Mouse (Mus musculus): Measurements from ENCODE around the gene Ugt1a8. TPM values are rescaled to one million over a fixed set of nuclear protein-coding genes. Genes with fewer than 3 reads are reported as not detected.
"Not testable (repeated sequence)": the region's sequence is repeated elsewhere in the genome, so short reads cannot be mapped to it uniquely, and the experiment has no call there.

Gene Ugt1a8
- polyA plus RNA-seq, 1 experiment from 2014 or later = not detected

- Histone ChIP-seq H3K27ac (ENCODE audit: low read depth) (no peak overlapping the region), H3K27me3 (ENCODE audit: insufficient read depth, low read length) (no peaks in the 10 kb centered on the region), H3K4me2 (no peak overlapping the region), H3K4me1 (ENCODE audit: insufficient read depth) (no peaks in the 10 kb centered on the region), H3K4me3 (ENCODE audit: low read depth, low read length) (no peak overlapping the region), H3K36me3 (ENCODE audit: insufficient read depth) (no peaks in the 10 kb centered on the region), H3K9me3 (ENCODE audit: low read depth, low read length) (peaks cover 41% of the 10 kb centered on the region), H3K9ac (no peak overlapping the region)
- ATAC-seq (ENCODE audit: insufficient read depth) = no peak
- TF ChIP-seq CTCF (IDR thresholded peaks at IDR 0.05; ENCODE audit: low read depth) = no peak
- no peak for DNase-seq
- 65% methylated on average over 2 of the region's 2 CpGs for WGBS
Measured at GRCm38 (mm10) chr1:88224029-88224776, 136.6 kb downstream of the Ugt1a8 start.

GRCm38 (mm10) chr1:88225301-88225700 is 137.7 kb downstream of the Ugt1a8 start:
- not testable (repeated sequence) for H3K36me3 ChIP-seq (ENCODE audit: insufficient read depth); H3K27ac ChIP-seq (ENCODE audit: low read depth); DNase-seq; ATAC-seq (ENCODE audit: insufficient read depth); H3K4me1 ChIP-seq (ENCODE audit: insufficient read depth); H3K9ac ChIP-seq; H3K27me3 ChIP-seq (ENCODE audit: insufficient read depth, low read length); H3K4me2 ChIP-seq; H3K4me3 ChIP-seq (ENCODE audit: low read depth, low read length)
- H3K9me3 ChIP-seq (ENCODE audit: low read depth, low read length) = peaks cover 52% of the 10 kb centered on the region
- WGBS = 41% methylated on average over 2 of the region's 2 CpGs

GRCm38 (mm10) chr1:88225741-88226140 is 138.1 kb downstream of the Ugt1a8 start:
- ATAC-seq (ENCODE audit: insufficient read depth) (no peak), DNase-seq (no peak)
- no peaks in the 10 kb centered on the region for H3K4me1 ChIP-seq (ENCODE audit: insufficient read depth)
- peaks cover 56% of the 10 kb centered on the region for H3K9me3 ChIP-seq (ENCODE audit: low read depth, low read length)
- no peak overlapping the region for H3K4me2 ChIP-seq
- H3K36me3 ChIP-seq (ENCODE audit: insufficient read depth) = no peaks in the 10 kb centered on the region
- no peak overlapping the region for H3K4me3 ChIP-seq (ENCODE audit: low read depth, low read length)
- no peak overlapping the region for H3K27ac ChIP-seq (ENCODE audit: low read depth)
- TF ChIP-seq CTCF (IDR thresholded peaks at IDR 0.05; ENCODE audit: low read depth) = no peak
- H3K27me3 ChIP-seq (ENCODE audit: insufficient read depth, low read length) = no peaks in the 10 kb centered on the region
- H3K9ac ChIP-seq = no peak overlapping the region

GRCm38 (mm10) chr1:88226670-88227379 is 139.2 kb downstream of the Ugt1a8 start, which contains the start of gene Mroh2a:
Mroh2a (plus strand) TSS chr1:88226986.
- Histone ChIP-seq H3K9me3 (ENCODE audit: low read depth, low read length) (peaks cover 67% of the 10 kb centered on the region), H3K27ac (ENCODE audit: low read depth) (no peak within 1 kb of the TSS), H3K36me3 (ENCODE audit: insufficient read depth) (no peaks in the 10 kb centered on the region), H3K4me3 (ENCODE audit: low read depth, low read length) (no peak within 1 kb of the TSS), H3K4me1 (ENCODE audit: insufficient read depth) (no peaks in the 10 kb centered on the region), H3K9ac (no peak within 1 kb of the TSS), H3K4me2 (no peak within 1 kb of the TSS), H3K27me3 (ENCODE audit: insufficient read depth, low read length) (no peaks in the 10 kb centered on the region)
- no peak for DNase-seq
- no peak for ATAC-seq (ENCODE audit: insufficient read depth)
- no peak for TF ChIP-seq CTCF (IDR thresholded peaks at IDR 0.05; ENCODE audit: low read depth)
- WGBS = 50% methylated on average over 5 of the region's 5 CpGs

GRCm38 (mm10) chr1:88227482-88227881 is 139.9 kb downstream of the Ugt1a8 start:
- no peak for TF ChIP-seq CTCF (IDR thresholded peaks at IDR 0.05; ENCODE audit: low read depth)
- H3K36me3 ChIP-seq (ENCODE audit: insufficient read depth) = no peaks in the 10 kb centered on the region
- H3K27me3 ChIP-seq (ENCODE audit: insufficient read depth, low read length) = no peaks in the 10 kb centered on the region
- no peak for DNase-seq
- H3K4me2 ChIP-seq = no peak overlapping the region
- H3K4me3 ChIP-seq (ENCODE audit: low read depth, low read length) = no peak overlapping the region
- no peak overlapping the region for H3K9ac ChIP-seq
- 56% methylated on average over 2 of the region's 2 CpGs for WGBS
- peaks cover 66% of the 10 kb centered on the region for H3K9me3 ChIP-seq (ENCODE audit: low read depth, low read length)
- no peak for ATAC-seq (ENCODE audit: insufficient read depth)
- no peak overlapping the region for H3K27ac ChIP-seq (ENCODE audit: low read depth)
- H3K4me1 ChIP-seq (ENCODE audit: insufficient read depth) = no peaks in the 10 kb centered on the region

GRCm38 (mm10) chr1:88228121-88228520 is 140.5 kb downstream of the Ugt1a8 start:
- Histone ChIP-seq H3K4me3 (ENCODE audit: low read depth, low read length) (no peak overlapping the region), H3K27ac (ENCODE audit: low read depth) (no peak overlapping the region), H3K36me3 (ENCODE audit: insufficient read depth) (no peaks in the 10 kb centered on the region), H3K9ac (no peak overlapping the region), H3K27me3 (ENCODE audit: insufficient read depth, low read length) (no peaks in the 10 kb centered on the region), H3K9me3 (ENCODE audit: low read depth, low read length) (peaks cover 70% of the 10 kb centered on the region), H3K4me2 (no peak overlapping the region), H3K4me1 (ENCODE audit: insufficient read depth) (no peaks in the 10 kb centered on the region)
- TF ChIP-seq CTCF (IDR thresholded peaks at IDR 0.05; ENCODE audit: low read depth) = no peak
- ATAC-seq (ENCODE audit: insufficient read depth) (no peak), DNase-seq (no peak)
- 67% methylated on average over 7 of the region's 7 CpGs for WGBS

- Histone ChIP-seq H3K36me3 (ENCODE audit: insufficient read depth) (no peaks in the 10 kb centered on the region), H3K9me3 (ENCODE audit: low read depth, low read length) (peaks cover 85% of the 10 kb centered on the region), H3K9ac (no peak overlapping the region), H3K4me3 (ENCODE audit: low read depth, low read length) (no peak overlapping the region), H3K27me3 (ENCODE audit: insufficient read depth, low read length) (no peaks in the 10 kb centered on the region), H3K27ac (ENCODE audit: low read depth) (no peak overlapping the region), H3K4me2 (no peak overlapping the region), H3K4me1 (ENCODE audit: insufficient read depth) (no peaks in the 10 kb centered on the region)
- 76% methylated on average over 3 of the region's 3 CpGs for WGBS
- ATAC-seq (ENCODE audit: insufficient read depth) (no peak), DNase-seq (no peak)
- no peak for TF ChIP-seq CTCF (IDR thresholded peaks at IDR 0.05; ENCODE audit: low read depth)
Measured at GRCm38 (mm10) chr1:88229566-88229965, 142.0 kb downstream of the Ugt1a8 start.
